Mouse (Mus musculus): Measurements from ENCODE around the gene Calml3. TPM values are rescaled to one million over a fixed set of nuclear protein-coding genes. Genes with fewer than 3 reads are reported as not detected.
A peak's percentile ranks its signal among the peaks of the same experiment; 100 is the strongest.

Calml3 gene
- polyA plus RNA-seq, 1 experiment from 2014 or later: not detected

GRCm38 (mm10) chr13:3779575-3780226, 24.4 kb downstream of the Calml3 start:
- no peaks in the 10 kb centered on the region for H3K36me3 ChIP-seq
- ATAC-seq (replicated peaks; ENCODE audit: insufficient number of reproducible peaks, insufficient read depth, low FRiP score, low read depth): no peak
- H3K4me1 ChIP-seq (replicated peaks): no peaks in the 10 kb centered on the region
- no peaks in the 10 kb centered on the region for H3K27me3 ChIP-seq
- H3K9ac ChIP-seq: no peak overlapping the region
- no peak overlapping the region for H3K4me2 ChIP-seq
- no peak overlapping the region for H3K4me3 ChIP-seq
- no peaks in the 10 kb centered on the region for H3K9me3 ChIP-seq (replicated peaks)
- no peak overlapping the region for H3K27ac ChIP-seq
- 68% methylated on average over 8 of the region's 8 CpGs for WGBS

DNA sequence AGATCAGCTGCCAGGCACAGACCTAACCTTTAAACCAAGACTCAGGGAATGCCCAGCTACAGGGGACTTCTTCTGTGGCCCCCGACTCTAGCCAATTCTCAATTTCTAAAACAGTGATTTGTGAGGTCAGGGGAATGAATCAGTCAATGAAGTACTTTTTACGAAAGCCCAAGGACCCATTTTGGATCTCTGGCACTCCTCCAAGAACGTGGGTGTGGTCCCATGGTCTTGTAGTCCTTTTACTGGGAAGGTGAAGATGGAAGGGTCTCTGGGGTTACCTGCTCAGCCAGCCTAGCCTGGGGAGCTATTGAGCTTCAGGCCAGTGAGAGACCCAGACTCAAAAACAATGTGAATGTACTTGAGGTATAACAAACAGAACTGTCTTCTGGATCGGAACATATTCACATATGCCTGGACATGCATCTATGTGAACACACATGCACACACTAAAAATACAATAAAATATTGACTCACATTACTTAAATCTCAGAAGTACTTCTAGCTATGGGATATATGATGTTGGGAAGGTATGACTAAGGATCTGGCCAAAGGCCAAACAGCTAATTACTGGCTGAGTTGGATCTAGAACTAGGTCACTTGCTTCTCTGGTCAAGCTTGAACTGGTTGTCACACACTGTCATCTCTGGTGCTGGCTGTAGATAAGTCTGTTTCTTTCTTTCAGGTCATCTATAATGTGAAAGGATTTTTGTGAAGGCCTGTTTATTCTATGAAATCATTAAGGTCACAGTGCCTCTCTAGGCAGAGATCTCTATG, 25.3 kb downstream of the Calml3 start:
- Histone ChIP-seq H3K9me3 (replicated peaks) (no peaks in the 10 kb centered on the region), H3K9ac (no peak overlapping the region), H3K36me3 (no peaks in the 10 kb centered on the region), H3K27me3 (no peaks in the 10 kb centered on the region), H3K4me3 (no peak overlapping the region), H3K4me2 (no peak overlapping the region), H3K27ac (no peak overlapping the region), H3K4me1 (replicated peaks) (no peaks in the 10 kb centered on the region)
- no peak for ATAC-seq (replicated peaks; ENCODE audit: insufficient number of reproducible peaks, insufficient read depth, low FRiP score, low read depth)
- WGBS: 75% methylated on average over 4 of the region's 4 CpGs

GRCm38 (mm10) chr13:3777216-3777912, 26.8 kb downstream of the Calml3 start:
- ATAC-seq (replicated peaks; ENCODE audit: insufficient number of reproducible peaks, insufficient read depth, low FRiP score, low read depth): no peak

GRCm38 (mm10) chr13:3776446-3776845, 27.7 kb downstream of the Calml3 start:
- Histone ChIP-seq H3K4me1 (replicated peaks) (no peaks in the 10 kb centered on the region), H3K27ac (no peak overlapping the region), H3K4me2 (no peak overlapping the region), H3K27me3 (no peaks in the 10 kb centered on the region), H3K9me3 (replicated peaks) (no peaks in the 10 kb centered on the region), H3K4me3 (no peak overlapping the region), H3K36me3 (no peaks in the 10 kb centered on the region), H3K9ac (no peak overlapping the region)
- WGBS: 78% methylated on average over 4 of the region's 4 CpGs
- ATAC-seq (replicated peaks; ENCODE audit: insufficient number of reproducible peaks, insufficient read depth, low FRiP score, low read depth): no peak

More at GRCm38 (mm10) chr13:3777216-3777912, 26.8 kb downstream of the Calml3 start:
- Histone ChIP-seq H3K4me3 (no peak overlapping the region), H3K9ac (no peak overlapping the region), H3K36me3 (no peaks in the 10 kb centered on the region), H3K27ac (no peak overlapping the region), H3K4me1 (replicated peaks) (no peaks in the 10 kb centered on the region), H3K4me2 (no peak overlapping the region), H3K9me3 (replicated peaks) (no peaks in the 10 kb centered on the region), H3K27me3 (no peaks in the 10 kb centered on the region)
- 74% methylated on average over 5 of the region's 5 CpGs for WGBS

DNA sequence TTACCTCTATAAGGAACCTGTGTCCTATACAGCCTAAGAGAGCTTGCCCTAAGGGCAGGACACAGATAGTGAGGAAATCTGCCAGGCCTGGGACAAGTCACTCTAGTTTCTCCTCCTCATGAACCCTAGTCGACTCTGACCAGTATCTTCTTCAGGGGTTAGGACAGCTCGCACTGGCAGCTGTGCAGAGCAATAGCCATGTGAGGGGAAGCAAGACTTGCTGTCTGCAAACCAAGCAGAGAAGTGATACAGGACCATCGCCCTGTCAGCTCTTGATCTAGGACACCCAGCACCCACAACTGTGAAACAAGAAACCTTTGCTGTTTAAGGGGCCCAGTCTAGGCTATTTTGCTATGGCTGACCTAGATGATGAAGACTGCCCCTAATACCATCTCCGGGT, 29.1 kb downstream of the Calml3 start:
- Histone ChIP-seq H3K27me3 (no peaks in the 10 kb centered on the region), H3K9ac (no peak overlapping the region), H3K4me1 (replicated peaks) (no peaks in the 10 kb centered on the region), H3K27ac (no peak overlapping the region), H3K9me3 (replicated peaks) (no peaks in the 10 kb centered on the region), H3K4me3 (no peak overlapping the region), H3K36me3 (no peaks in the 10 kb centered on the region), H3K4me2 (no peak overlapping the region)
- WGBS: 57% methylated on average over 4 of the region's 4 CpGs
- ATAC-seq (replicated peaks; ENCODE audit: insufficient number of reproducible peaks, insufficient read depth, low FRiP score, low read depth): no peak

DNA sequence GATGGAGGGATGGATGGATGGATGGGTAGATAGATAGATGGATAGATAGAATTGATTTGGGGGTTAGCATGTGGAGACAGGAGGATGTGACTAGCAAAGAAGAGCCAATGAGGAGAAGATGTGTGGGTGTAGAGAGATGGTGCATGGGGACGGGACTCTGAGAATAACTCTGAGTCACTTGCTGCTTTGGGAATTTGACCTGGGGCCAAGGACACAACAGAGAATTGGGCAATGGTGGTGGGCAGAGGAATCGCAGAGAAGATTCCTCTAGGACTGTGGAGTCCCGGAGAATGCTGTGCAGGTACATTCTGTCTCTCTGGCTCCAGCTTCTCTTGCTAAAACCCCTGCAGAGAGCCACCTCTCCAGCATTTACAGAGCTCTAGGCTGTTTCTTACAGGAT, 29.8 kb downstream of the Calml3 start:
- H3K4me3 ChIP-seq: no peak overlapping the region
- 77% methylated on average over 3 of the region's 3 CpGs for WGBS

GRCm38 (mm10) chr13:3773149-3773688, 30.9 kb downstream of the Calml3 start:
- Histone ChIP-seq H3K4me3 (no peak overlapping the region), H3K9me3 (replicated peaks) (no peaks in the 10 kb centered on the region), H3K27me3 (no peaks in the 10 kb centered on the region), H3K27ac (no peak overlapping the region), H3K4me1 (replicated peaks) (no peaks in the 10 kb centered on the region), H3K9ac (no peak overlapping the region), H3K36me3 (no peaks in the 10 kb centered on the region), H3K4me2 (no peak overlapping the region)
- 92% methylated on average over 2 of the region's 2 CpGs for WGBS
- ATAC-seq (replicated peaks; ENCODE audit: insufficient number of reproducible peaks, insufficient read depth, low FRiP score, low read depth): no peak

More for the DNA sequence above, 29.8 kb downstream of the Calml3 start:
- no peaks in the 10 kb centered on the region for H3K36me3 ChIP-seq
- no peaks in the 10 kb centered on the region for H3K27me3 ChIP-seq
- H3K9ac ChIP-seq: no peak overlapping the region
- ATAC-seq (replicated peaks; ENCODE audit: insufficient number of reproducible peaks, insufficient read depth, low FRiP score, low read depth): no peak
- no peaks in the 10 kb centered on the region for H3K4me1 ChIP-seq (replicated peaks)
- H3K4me2 ChIP-seq: no peak overlapping the region
- no peak overlapping the region for H3K27ac ChIP-seq
- H3K9me3 ChIP-seq (replicated peaks): no peaks in the 10 kb centered on the region

DNA sequence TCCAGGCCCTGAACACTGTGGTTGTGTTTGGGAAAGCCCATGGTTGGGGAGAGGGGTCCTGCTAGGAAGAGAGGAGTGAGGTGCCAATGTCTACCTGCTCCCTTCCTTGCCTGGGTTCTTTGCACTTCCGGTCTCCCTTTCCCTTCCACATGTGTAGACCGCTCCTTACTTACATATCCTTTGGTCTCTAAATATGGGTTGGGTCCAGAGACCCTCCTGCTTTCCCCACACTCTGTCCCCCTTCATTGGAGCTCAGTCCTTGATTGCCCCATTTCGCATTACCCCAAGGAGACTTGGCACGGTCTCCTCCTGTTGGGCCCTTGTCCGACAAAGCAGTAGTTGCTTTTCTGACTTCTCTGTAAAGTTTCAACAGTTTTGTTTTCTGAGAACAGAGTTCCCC, 32.9 kb downstream of the Calml3 start:
- WGBS: 89% methylated on average over 5 of the region's 5 CpGs
- Histone ChIP-seq H3K36me3 (no peaks in the 10 kb centered on the region), H3K4me3 (no peak overlapping the region), H3K27ac (no peak overlapping the region), H3K4me2 (no peak overlapping the region), H3K4me1 (replicated peaks) (no peaks in the 10 kb centered on the region; the same call in 1 of the 2 replicates), H3K9me3 (replicated peaks) (no peaks in the 10 kb centered on the region), H3K27me3 (no peaks in the 10 kb centered on the region), H3K9ac (no peak overlapping the region)
- ATAC-seq (replicated peaks; ENCODE audit: insufficient number of reproducible peaks, insufficient read depth, low FRiP score, low read depth): no peak

- H3K4me2 ChIP-seq: no peak overlapping the region
- WGBS: 62% methylated on average over 11 of the region's 11 CpGs
- H3K27ac ChIP-seq: peak overlapping the region; percentile 34
- H3K27me3 ChIP-seq: no peaks in the 10 kb centered on the region
- H3K36me3 ChIP-seq: no peaks in the 10 kb centered on the region
- H3K9ac ChIP-seq: no peak overlapping the region
- no peak for ATAC-seq (replicated peaks; ENCODE audit: insufficient number of reproducible peaks, insufficient read depth, low FRiP score, low read depth)
- no peaks in the 10 kb centered on the region; the same call in 1 of the 2 replicates for H3K4me1 ChIP-seq (replicated peaks)
- H3K4me3 ChIP-seq: no peak overlapping the region
- H3K9me3 ChIP-seq (replicated peaks): no peaks in the 10 kb centered on the region
These were observed 33.7 kb downstream of the Calml3 start for GRCm38 (mm10) chr13:3770170-3771024.

DNA sequence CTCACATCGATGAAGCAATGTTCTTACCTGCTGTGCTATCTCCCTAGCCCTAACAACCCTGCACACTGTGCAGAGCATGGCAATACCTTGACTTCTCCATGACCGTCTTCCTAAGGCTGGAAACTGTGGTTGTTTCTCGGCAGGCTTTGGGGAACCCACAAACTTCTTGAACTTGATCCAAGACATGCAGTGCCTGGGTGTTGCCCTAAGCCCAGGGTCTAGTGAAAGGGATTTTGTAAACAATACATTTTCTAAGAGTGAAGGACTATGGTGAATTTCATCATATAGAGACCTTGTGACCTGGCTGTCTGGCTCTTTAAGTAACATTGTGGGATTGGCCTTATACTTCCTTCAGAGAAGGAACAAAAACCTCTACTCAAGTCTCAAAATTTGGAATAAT, 34.6 kb downstream of the Calml3 start:
- H3K36me3 ChIP-seq: no peaks in the 10 kb centered on the region
- H3K9ac ChIP-seq: no peak overlapping the region
- 0 out of 2 replicates have a peak overlapping the region, but pooled peaks have one; percentile 2 for H3K27ac ChIP-seq
- no peak overlapping the region for H3K4me2 ChIP-seq
- WGBS: 79% methylated on average over 3 of the region's 3 CpGs
- no peaks in the 10 kb centered on the region; the same call in 1 of the 2 replicates for H3K4me1 ChIP-seq (replicated peaks)
- H3K27me3 ChIP-seq: no peaks in the 10 kb centered on the region
- no peaks in the 10 kb centered on the region for H3K9me3 ChIP-seq (replicated peaks)
- no peak overlapping the region for H3K4me3 ChIP-seq
- ATAC-seq (replicated peaks; ENCODE audit: insufficient number of reproducible peaks, insufficient read depth, low FRiP score, low read depth): no peak
